Mouse (Mus musculus): ENCODE measurements at regions not wholly inside any gene's neighbourhood (a gene's known extent, or its start where the extent isn't known, plus 50 kb on each side); places are given as distances from the start of the nearest gene placed in this dataset.

GRCm38 (mm10) chr6:16697285-16697684 is 201.0 kb downstream of the Tfec start:
- H3K4me1 ChIP-seq (ENCODE audit: control insufficient read depth, insufficient read depth, low read length) = no peaks in the 10 kb centered on the region
- no peak overlapping the region for H3K4me3 ChIP-seq (ENCODE audit: insufficient read depth, low read length)
- TF ChIP-seq POLR2A (IDR thresholded peaks at IDR 0.05; ENCODE audit: extremely low read depth, insufficient read depth, low read length) = no peak
- TF ChIP-seq CTCF (IDR thresholded peaks at IDR 0.05; ENCODE audit: extremely low read depth, insufficient read depth, low read length) = no peak
- H3K27ac ChIP-seq (ENCODE audit: insufficient read depth, low read length) = no peak overlapping the region

GRCm38 (mm10) chr6:16668004-16668403 is 230.2 kb downstream of the Tfec start:
- H3K4me1 ChIP-seq (ENCODE audit: control insufficient read depth, insufficient read depth, low read length) = no peaks in the 10 kb centered on the region

GRCm38 (mm10) chr6:16667241-16667640 is 231.0 kb downstream of the Tfec start:
- Histone ChIP-seq H3K27ac (ENCODE audit: insufficient read depth, low read length) (no peak overlapping the region), H3K4me1 (ENCODE audit: control insufficient read depth, insufficient read depth, low read length) (no peaks in the 10 kb centered on the region), H3K4me3 (ENCODE audit: insufficient read depth, low read length) (no peak overlapping the region)
- no peak for TF ChIP-seq POLR2A (IDR thresholded peaks at IDR 0.05; ENCODE audit: extremely low read depth, insufficient read depth, low read length)
- no peak for TF ChIP-seq CTCF (IDR thresholded peaks at IDR 0.05; ENCODE audit: extremely low read depth, insufficient read depth, low read length)

More at GRCm38 (mm10) chr6:16668004-16668403, 230.2 kb downstream of the Tfec start:
- TF ChIP-seq CTCF (IDR thresholded peaks at IDR 0.05; ENCODE audit: extremely low read depth, insufficient read depth, low read length) (no peak), POLR2A (IDR thresholded peaks at IDR 0.05; ENCODE audit: extremely low read depth, insufficient read depth, low read length) (no peak)
- no peak overlapping the region for H3K4me3 ChIP-seq (ENCODE audit: insufficient read depth, low read length)
- H3K27ac ChIP-seq (ENCODE audit: insufficient read depth, low read length) = no peak overlapping the region

- TF ChIP-seq CTCF (IDR thresholded peaks at IDR 0.05; ENCODE audit: extremely low read depth, insufficient read depth, low read length) (no peak), POLR2A (IDR thresholded peaks at IDR 0.05; ENCODE audit: extremely low read depth, insufficient read depth, low read length) (no peak)
- Histone ChIP-seq H3K27ac (ENCODE audit: insufficient read depth, low read length) (no peak overlapping the region), H3K4me3 (ENCODE audit: insufficient read depth, low read length) (no peak overlapping the region), H3K4me1 (ENCODE audit: control insufficient read depth, insufficient read depth, low read length) (no peaks in the 10 kb centered on the region)
These were observed 252.0 kb downstream of the Tfec start for GRCm38 (mm10) chr6:16646269-16646668.

GRCm38 (mm10) chr6:16643519-16643918 is 254.7 kb downstream of the Tfec start:
- no peak overlapping the region for H3K4me3 ChIP-seq (ENCODE audit: insufficient read depth, low read length)
- no peaks in the 10 kb centered on the region for H3K4me1 ChIP-seq (ENCODE audit: control insufficient read depth, insufficient read depth, low read length)
- H3K27ac ChIP-seq (ENCODE audit: insufficient read depth, low read length) = no peak overlapping the region
- no peak for TF ChIP-seq CTCF (IDR thresholded peaks at IDR 0.05; ENCODE audit: extremely low read depth, insufficient read depth, low read length)
- no peak for TF ChIP-seq POLR2A (IDR thresholded peaks at IDR 0.05; ENCODE audit: extremely low read depth, insufficient read depth, low read length)

GRCm38 (mm10) chr6:16636736-16637304 is 261.4 kb downstream of the Tfec start:
- no peak overlapping the region for H3K4me3 ChIP-seq (ENCODE audit: insufficient read depth, low read length)
- no peaks in the 10 kb centered on the region for H3K4me1 ChIP-seq (ENCODE audit: control insufficient read depth, insufficient read depth, low read length)
- no peak overlapping the region for H3K27ac ChIP-seq (ENCODE audit: insufficient read depth, low read length)
- TF ChIP-seq POLR2A (IDR thresholded peaks at IDR 0.05; ENCODE audit: extremely low read depth, insufficient read depth, low read length) (no peak), CTCF (IDR thresholded peaks at IDR 0.05; ENCODE audit: extremely low read depth, insufficient read depth, low read length) (no peak)

GRCm38 (mm10) chr6:16636108-16636507 is 262.1 kb downstream of the Tfec start:
- Histone ChIP-seq H3K4me1 (ENCODE audit: control insufficient read depth, insufficient read depth, low read length) (no peaks in the 10 kb centered on the region), H3K27ac (ENCODE audit: insufficient read depth, low read length) (no peak overlapping the region), H3K4me3 (ENCODE audit: insufficient read depth, low read length) (no peak overlapping the region)
- TF ChIP-seq CTCF (IDR thresholded peaks at IDR 0.05; ENCODE audit: extremely low read depth, insufficient read depth, low read length) (no peak), POLR2A (IDR thresholded peaks at IDR 0.05; ENCODE audit: extremely low read depth, insufficient read depth, low read length) (no peak)

GRCm38 (mm10) chr6:16607393-16608023 is 290.7 kb downstream of the Tfec start:
- TF ChIP-seq CTCF (IDR thresholded peaks at IDR 0.05; ENCODE audit: extremely low read depth, insufficient read depth, low read length) (no peak), POLR2A (IDR thresholded peaks at IDR 0.05; ENCODE audit: extremely low read depth, insufficient read depth, low read length) (no peak)
- Histone ChIP-seq H3K4me3 (ENCODE audit: insufficient read depth, low read length) (no peak overlapping the region), H3K4me1 (ENCODE audit: control insufficient read depth, insufficient read depth, low read length) (no peaks in the 10 kb centered on the region), H3K27ac (ENCODE audit: insufficient read depth, low read length) (no peak overlapping the region)

- Histone ChIP-seq H3K27ac (ENCODE audit: insufficient read depth, low read length) (no peak overlapping the region), H3K4me1 (ENCODE audit: control insufficient read depth, insufficient read depth, low read length) (no peaks in the 10 kb centered on the region), H3K4me3 (ENCODE audit: insufficient read depth, low read length) (no peak overlapping the region)
- no peak for TF ChIP-seq POLR2A (IDR thresholded peaks at IDR 0.05; ENCODE audit: extremely low read depth, insufficient read depth, low read length)
- TF ChIP-seq CTCF (IDR thresholded peaks at IDR 0.05; ENCODE audit: extremely low read depth, insufficient read depth, low read length) = no peak
These were observed 291.4 kb downstream of the Tfec start for GRCm38 (mm10) chr6:16606687-16607392.

GRCm38 (mm10) chr6:16592411-16592810 is 305.8 kb downstream of the Tfec start:
- Histone ChIP-seq H3K4me1 (ENCODE audit: control insufficient read depth, insufficient read depth, low read length) (no peaks in the 10 kb centered on the region), H3K27ac (ENCODE audit: insufficient read depth, low read length) (no peak overlapping the region), H3K4me3 (ENCODE audit: insufficient read depth, low read length) (no peak overlapping the region)
- TF ChIP-seq POLR2A (IDR thresholded peaks at IDR 0.05; ENCODE audit: extremely low read depth, insufficient read depth, low read length) = no peak
- TF ChIP-seq CTCF (IDR thresholded peaks at IDR 0.05; ENCODE audit: extremely low read depth, insufficient read depth, low read length) = no peak
